Mouse (Mus musculus) lung, postnatal 0 days (tissue): ENCODE data around the gene Lgmn. TPM values are rescaled to one million over a fixed set of nuclear protein-coding genes. Genes with fewer than 3 reads are reported as not detected.
A peak's percentile ranks its signal among the peaks of the same experiment; 100 is the strongest.

Experiments used
- ATAC-seq: fragments of 200-750 bp; cut with Nextera tagmentation; 2 replicates; pipeline ENCODE4 v1.8.0; 2017; ENCODE audit warnings: moderate library complexity
- DNase-seq: peaks from one replicate; pipeline ENCODE4 v3.0.0-alpha.2; 2016; ENCODE audit warnings: low spot score
- H3K27ac ChIP-seq: fragments of 300-500 bp; sonication (generic); 2 replicates; pipeline ENCODE4 v1.5.1; 2014; ENCODE audit warnings: antibody characterized with exemption, mild to moderate bottlenecking, low read length, mixed read lengths
- H3K27me3 ChIP-seq: fragments of 300-500 bp; sonication (generic); replicated peaks from 2 replicates; pipeline ENCODE4 v1.6.1; 2014; ENCODE audit warnings: low read length, mixed read lengths; ENCODE audit not compliant: insufficient read depth
- H3K36me3 ChIP-seq: fragments of 300-500 bp; sonication (generic); 2 replicates; pipeline ENCODE4 v1.6.1; 2014; ENCODE audit warnings: low read length, mixed read lengths; ENCODE audit not compliant: insufficient read depth
- H3K4me1 ChIP-seq: fragments of 300-500 bp; sonication (generic); 2 replicates; pipeline ENCODE4 v1.6.1; 2014; ENCODE audit warnings: antibody characterized with exemption, low read depth, low read length, mixed read lengths; ENCODE audit not compliant: insufficient read depth
- H3K4me2 ChIP-seq: fragments of 300-500 bp; sonication (generic); replicated peaks from 2 replicates; pipeline ENCODE4 v1.6.1; 2014; ENCODE audit warnings: low read depth, mild to moderate bottlenecking, low read length, moderate library complexity, mixed read lengths
- H3K4me3 ChIP-seq: fragments of 300-500 bp; sonication (generic); 2 replicates; pipeline ENCODE4 v1.5.1; 2014; ENCODE audit warnings: low read depth, low read length
- H3K9ac ChIP-seq: fragments of 300-500 bp; sonication (generic); replicated peaks from 2 replicates; pipeline ENCODE4 v1.6.1; 2014; ENCODE audit warnings: low read depth, mild to moderate bottlenecking
- H3K9me3 ChIP-seq: fragments of 300-500 bp; sonication (generic); 2 replicates; pipeline ENCODE4 v1.6.1; 2016; ENCODE audit warnings: low read length, mixed read lengths
- CTCF ChIP-seq: IDR thresholded peaks from 2 replicates; pipeline ENCODE4 v1.5.1; 2016; ENCODE audit warnings: antibody characterized with exemption, mild to moderate bottlenecking
- EP300 ChIP-seq: IDR thresholded peaks from 2 replicates; pipeline ENCODE4 v1.6.1; 2016; ENCODE audit warnings: antibody characterized with exemption, mild to moderate bottlenecking, control low read depth
- WGBS: fragments of 180-500 bp; shearing (Covaris S2); extraction: QIAGEN DNeasy Blood & Tissue Kit; methylation state at CpG from one replicate; pipeline ENCODE4 v1.1.7; 2014; 5-methylcytosine and 5-hydroxymethylcytosine counted together
- polyA plus RNA-seq: library from polyadenylated mRNA; unstranded; fragments of >200 nt; fragmentation: Nextera tagmentation; extraction: Ambion mirVana; gene quantifications from 2 replicates; pipeline ENCODE4 v1.2.1, GENCODE M21; 2015

Gene Lgmn
- 174 and 198 TPM in 2 replicates for polyA plus RNA-seq

DNA sequence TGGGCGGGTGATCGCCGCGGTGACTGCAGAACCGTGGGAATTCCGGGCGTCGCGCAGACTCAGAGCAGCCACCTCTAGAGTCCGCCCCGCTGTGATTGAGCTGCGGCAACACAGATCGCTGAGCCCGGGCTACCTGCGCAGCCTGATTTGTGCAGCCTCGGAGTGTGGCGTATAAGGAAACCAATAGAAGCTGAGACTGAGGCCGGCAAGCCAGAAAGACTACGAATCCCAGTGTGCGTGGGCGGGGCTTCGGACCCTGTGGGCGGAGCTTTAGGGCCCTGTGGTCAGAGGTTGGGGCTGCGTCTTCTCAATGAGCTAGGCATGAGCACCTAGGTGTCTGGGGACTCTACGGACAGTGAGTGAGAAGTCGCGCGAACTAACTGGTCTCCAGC lies at the start of gene Lgmn:
Gene Lgmn, minus strand, starts transcription at position 182 of the 392 bp plus-strand sequence.
- Histone ChIP-seq H3K9me3 (no peaks in the 10 kb centered on the region), H3K27me3 (no peaks in the 10 kb centered on the region), H3K4me2 (peak within 1 kb of the TSS; percentile 83), H3K27ac (peak within 1 kb of the TSS; percentile 60; the same call in 1 of the 2 replicates), H3K4me3 (peak within 1 kb of the TSS; percentile 68), H3K36me3 (no peaks in the 10 kb centered on the region), H3K9ac (peak within 1 kb of the TSS; percentile 58), H3K4me1 (peaks cover 7% of the 10 kb centered on the region; the same call in 1 of the 2 replicates)
- 1% methylated on average over 28 of the region's 28 CpGs for WGBS
- TF ChIP-seq CTCF, result peak; percentile 29
- no peak for TF ChIP-seq EP300
- peak; percentile 99 for DNase-seq
- ATAC-seq, result peak; percentile 100

DNA sequence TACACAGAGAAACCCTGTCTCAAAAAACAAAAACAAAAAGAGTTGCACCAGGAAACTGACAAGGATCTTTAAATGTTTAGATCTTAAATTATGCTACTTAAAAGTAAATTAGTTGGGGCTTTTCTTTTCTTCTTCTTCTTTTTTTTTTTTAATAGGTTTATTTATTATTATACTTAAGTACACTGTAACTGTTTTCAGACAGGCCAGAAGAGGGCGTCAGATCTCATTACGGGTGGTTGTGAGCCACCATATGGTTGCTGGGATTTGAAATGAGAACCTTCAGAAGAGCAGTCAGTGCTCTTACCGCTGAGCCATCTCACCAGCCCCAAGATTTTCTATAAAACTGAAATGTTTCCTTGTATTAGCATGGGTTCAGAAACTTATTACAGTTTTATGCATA lies 45.3 kb upstream of the Lgmn start:
- H3K27me3 ChIP-seq, result no peaks in the 10 kb centered on the region
- no peak overlapping the region for H3K27ac ChIP-seq
- ATAC-seq (no peak), DNase-seq (no peak)
- TF ChIP-seq CTCF, result 0 out of 2 replicates have a peak, but pooled peaks have one; percentile 10
- no peak for TF ChIP-seq EP300
- H3K4me1 ChIP-seq, result no peaks in the 10 kb centered on the region
- H3K9ac ChIP-seq, result no peak overlapping the region
- no peaks in the 10 kb centered on the region for H3K9me3 ChIP-seq
- H3K4me2 ChIP-seq, result no peak overlapping the region
- 58% methylated on average over 3 of the region's 3 CpGs for WGBS
- no peak overlapping the region for H3K4me3 ChIP-seq
- H3K36me3 ChIP-seq, result peaks cover 33% of the 10 kb centered on the region; the same call in 1 of the 2 replicates

DNA sequence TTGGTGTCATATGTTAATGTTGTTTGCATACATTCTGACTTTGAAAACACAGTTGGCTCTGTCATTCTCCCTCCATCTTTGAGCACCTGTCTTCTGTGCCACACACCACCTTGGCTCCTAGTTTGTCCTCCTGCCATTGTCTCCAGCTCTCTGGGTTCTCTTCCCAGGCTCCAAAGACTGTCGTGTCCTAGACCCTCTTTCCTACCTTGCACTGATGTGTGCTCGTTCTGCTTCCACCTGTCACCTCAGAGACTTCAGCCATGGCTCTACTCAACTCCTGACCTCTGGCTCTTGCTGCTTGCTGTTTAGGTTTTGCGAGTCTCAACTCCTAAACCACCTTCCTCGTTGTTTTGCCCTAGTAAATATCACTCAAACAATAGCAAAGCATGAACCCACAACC lies 40.9 kb upstream of the Lgmn start:
- no peak for DNase-seq
- no peaks in the 10 kb centered on the region for H3K4me1 ChIP-seq
- H3K9me3 ChIP-seq, result no peaks in the 10 kb centered on the region
- H3K27me3 ChIP-seq, result no peaks in the 10 kb centered on the region
- WGBS, result 90% methylated on average over 4 of the region's 4 CpGs
- H3K4me3 ChIP-seq, result no peak overlapping the region
- TF ChIP-seq EP300 (no peak), CTCF (no peak)
- H3K4me2 ChIP-seq, result no peak overlapping the region
- no peak overlapping the region for H3K9ac ChIP-seq
- peaks cover 30% of the 10 kb centered on the region; the same call in 1 of the 2 replicates for H3K36me3 ChIP-seq
- H3K27ac ChIP-seq, result no peak overlapping the region
- no peak for ATAC-seq

DNA sequence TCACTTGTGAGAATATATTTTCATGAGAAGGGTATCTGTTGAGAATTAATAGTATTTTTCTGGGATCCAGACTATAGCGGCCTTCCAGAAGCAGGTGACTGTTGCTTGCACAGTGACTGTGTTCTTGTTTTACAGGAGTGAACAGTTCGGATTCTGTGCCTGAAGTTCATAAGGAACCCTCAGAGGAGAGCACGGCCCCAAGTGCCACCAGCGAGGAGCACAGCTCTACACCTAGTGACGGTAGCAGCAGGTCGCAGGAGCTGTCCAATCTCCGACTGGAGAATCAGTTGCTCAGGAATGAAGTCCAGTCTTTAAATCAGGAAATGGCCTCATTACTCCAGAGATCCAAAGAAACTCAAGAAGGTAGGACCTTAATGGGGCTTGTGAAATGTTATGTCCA lies 34.8 kb upstream of the Lgmn start:
- no peaks in the 10 kb centered on the region for H3K27me3 ChIP-seq
- no peak overlapping the region for H3K4me2 ChIP-seq
- no peaks in the 10 kb centered on the region for H3K9me3 ChIP-seq
- H3K9ac ChIP-seq, result no peak overlapping the region
- ATAC-seq (no peak), DNase-seq (no peak)
- H3K4me3 ChIP-seq, result no peak overlapping the region
- whole genome bisulfite sequencing, result 91% methylated on average over 7 of the region's 7 CpGs
- H3K36me3 ChIP-seq, result peaks cover 28% of the 10 kb centered on the region
- no peak for TF ChIP-seq EP300
- TF ChIP-seq CTCF, result no peak
- no peaks in the 10 kb centered on the region; the same call in 1 of the 2 replicates for H3K4me1 ChIP-seq
- no peak overlapping the region for H3K27ac ChIP-seq

DNA sequence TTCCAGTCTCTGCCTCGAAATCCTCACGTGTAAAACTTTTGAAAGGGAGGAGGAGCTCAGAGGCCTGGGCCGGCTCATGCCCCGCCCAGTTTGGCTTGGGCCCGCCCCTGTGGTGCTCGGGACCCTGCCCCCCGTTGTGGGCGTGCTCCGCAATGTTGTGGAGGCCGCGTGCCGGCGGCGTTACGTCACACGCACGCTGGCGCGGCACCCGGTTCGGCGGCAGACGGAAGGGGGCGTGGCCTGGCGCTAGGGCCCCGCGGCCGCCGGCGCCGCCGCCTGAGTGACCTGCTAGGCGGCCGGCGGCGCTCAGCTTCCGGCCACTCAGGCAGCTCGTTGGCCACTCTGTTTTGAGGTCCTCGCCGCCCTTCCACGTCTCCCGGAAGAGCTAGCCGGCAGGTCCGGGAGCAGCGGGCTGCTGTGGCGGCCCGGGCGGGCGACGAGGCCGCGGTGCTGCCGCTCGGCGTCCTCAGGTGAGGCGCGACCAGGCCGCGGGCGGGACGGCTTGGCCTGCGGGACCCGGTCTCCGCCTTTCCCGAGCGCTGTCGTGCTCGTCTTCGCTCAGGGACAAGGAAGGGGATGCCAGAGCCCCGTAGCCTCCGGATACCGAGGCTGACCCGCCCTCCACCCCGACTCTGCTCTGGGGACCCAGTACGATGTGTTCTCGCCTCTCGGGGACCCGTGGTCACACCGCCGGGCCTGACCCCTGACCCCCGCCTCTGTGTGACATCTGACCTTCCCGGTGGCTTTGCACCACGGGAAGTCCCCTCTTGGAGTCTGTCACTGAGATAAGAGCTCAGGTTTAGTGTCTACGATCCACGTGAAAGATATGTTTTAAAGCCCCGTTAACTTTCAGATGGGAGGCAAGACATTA lies 29.5 kb upstream of the Lgmn start, which contains the start of gene Golga5:
Gene Golga5, plus strand, starts transcription at position 242 of the 871 bp plus-strand sequence.
- H3K9ac ChIP-seq, result peak within 1 kb of the TSS; percentile 90
- TF ChIP-seq EP300 (no peak), CTCF (0 out of 2 replicates have a peak, but pooled peaks have one; percentile 2)
- no peaks in the 10 kb centered on the region for H3K9me3 ChIP-seq
- peaks cover 12% of the 10 kb centered on the region for H3K36me3 ChIP-seq
- peak within 1 kb of the TSS; percentile 87 for H3K4me3 ChIP-seq
- no peaks in the 10 kb centered on the region for H3K27me3 ChIP-seq
- peak within 1 kb of the TSS; percentile 92 for H3K27ac ChIP-seq
- H3K4me2 ChIP-seq, result peak within 1 kb of the TSS; percentile 82
- H3K4me1 ChIP-seq, result no peaks in the 10 kb centered on the region; the same call in 1 of the 2 replicates
- ATAC-seq (peak; percentile 99), DNase-seq (peak; percentile 99)
- under 1% methylated on average over 63 of the region's 86 CpGs for WGBS

DNA sequence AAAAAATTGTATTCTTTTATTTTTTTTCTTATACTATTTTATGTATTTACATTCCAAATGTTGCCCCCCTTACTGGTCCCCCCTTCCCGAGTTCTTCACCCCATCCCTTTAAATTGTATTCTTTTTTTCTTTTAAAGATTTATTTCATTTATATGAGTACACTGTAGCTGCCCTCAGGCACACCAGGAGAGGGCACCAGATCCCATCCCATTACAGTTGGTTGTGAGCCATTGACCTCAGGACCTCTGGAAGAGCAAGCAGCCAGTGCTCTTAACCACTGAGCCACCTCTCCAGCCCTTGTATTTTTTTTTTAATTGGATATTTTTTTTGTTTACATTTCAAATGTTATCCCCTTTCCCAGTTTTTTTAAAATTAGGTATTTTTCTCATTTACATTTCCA lies 28.5 kb upstream of the Lgmn start:
- 80% methylated on average over 1 of the region's 1 CpGs for WGBS
- Histone ChIP-seq H3K27ac (no peak overlapping the region), H3K4me2 (no peak overlapping the region), H3K4me1 (no peaks in the 10 kb centered on the region; the same call in 1 of the 2 replicates), H3K9me3 (no peaks in the 10 kb centered on the region), H3K9ac (no peak overlapping the region), H3K27me3 (no peaks in the 10 kb centered on the region), H3K4me3 (no peak overlapping the region), H3K36me3 (peaks cover 7% of the 10 kb centered on the region)
- TF ChIP-seq EP300 (no peak), CTCF (peak; percentile 20; the same call in 1 of the 2 replicates)
- ATAC-seq, result no peak
- no peak for DNase-seq
